Mouse (Mus musculus) myocyte (in vitro differentiated cells): ENCODE measurements around the gene Ncor2.

Experiments used
- MAX ChIP-seq: IDR thresholded peaks from one replicate; pipeline ENCODE4 v1.6.1; 2011; ENCODE audit warnings: low read depth, mild to moderate bottlenecking, control low read depth
- MYOG ChIP-seq, 3 experiments: IDR thresholded peaks; one replicate each; pipeline ENCODE4 v1.6.1; 2011; ENCODE audit warnings: control low read depth in 2 of 3, low read depth in 2 of 3, mild to moderate bottlenecking in 2 of 3; ENCODE audit not compliant: insufficient read length in 2 of 3, control insufficient read depth in 1 of 3, insufficient read depth in 1 of 3
- POLR2A ChIP-seq: IDR thresholded peaks from one replicate; pipeline ENCODE4 v1.6.1; 2011; ENCODE audit warnings: low read depth, mild to moderate bottlenecking, control low read depth, moderate library complexity; ENCODE audit not compliant: insufficient read length
- POLR2AphosphoS2 ChIP-seq: IDR thresholded peaks from one replicate; pipeline ENCODE4 v1.6.1; 2011; ENCODE audit warnings: low read depth, control low read depth; ENCODE audit not compliant: insufficient read length
- REST ChIP-seq: IDR thresholded peaks from one replicate; pipeline ENCODE4 v1.6.1; 2011; ENCODE audit warnings: mild to moderate bottlenecking, control low read depth, moderate library complexity; ENCODE audit not compliant: insufficient read depth, insufficient read length
- TCF12 ChIP-seq: IDR thresholded peaks from one replicate; pipeline ENCODE4 v1.6.1; 2011; ENCODE audit warnings: mild to moderate bottlenecking, control low read depth; ENCODE audit not compliant: poor library complexity, insufficient read depth, severe bottlenecking
- TCF3 ChIP-seq: IDR thresholded peaks from one replicate; pipeline ENCODE4 v1.6.1; 2011; ENCODE audit warnings: low read depth, control low read depth; ENCODE audit not compliant: insufficient read length

GRCm38 (mm10) chr5:125215930-125216459, 37.0 kb upstream of the Ncor2 start:
- TF ChIP-seq POLR2A = no peak
- TF ChIP-seq REST = no peak
- TF ChIP-seq MAX = no peak
- TF ChIP-seq TCF12 = no peak
- no peak for TF ChIP-seq MYOG (IDR thresholded peaks at IDR 0.05; ENCODE audit: control insufficient read depth in 1 of 3, insufficient read depth in 1 of 3, insufficient read length in 2 of 3, low read depth in 2 of 3)
- TF ChIP-seq TCF3 = no peak
- TF ChIP-seq POLR2AphosphoS2 = no peak
